Mouse (Mus musculus): ENCODE results near the gene Pnpla7.
"Not testable (repeated sequence)": the region's sequence is repeated elsewhere in the genome, so short reads cannot be mapped to it uniquely, and the experiment has no call there.

Pnpla7 gene

DNA sequence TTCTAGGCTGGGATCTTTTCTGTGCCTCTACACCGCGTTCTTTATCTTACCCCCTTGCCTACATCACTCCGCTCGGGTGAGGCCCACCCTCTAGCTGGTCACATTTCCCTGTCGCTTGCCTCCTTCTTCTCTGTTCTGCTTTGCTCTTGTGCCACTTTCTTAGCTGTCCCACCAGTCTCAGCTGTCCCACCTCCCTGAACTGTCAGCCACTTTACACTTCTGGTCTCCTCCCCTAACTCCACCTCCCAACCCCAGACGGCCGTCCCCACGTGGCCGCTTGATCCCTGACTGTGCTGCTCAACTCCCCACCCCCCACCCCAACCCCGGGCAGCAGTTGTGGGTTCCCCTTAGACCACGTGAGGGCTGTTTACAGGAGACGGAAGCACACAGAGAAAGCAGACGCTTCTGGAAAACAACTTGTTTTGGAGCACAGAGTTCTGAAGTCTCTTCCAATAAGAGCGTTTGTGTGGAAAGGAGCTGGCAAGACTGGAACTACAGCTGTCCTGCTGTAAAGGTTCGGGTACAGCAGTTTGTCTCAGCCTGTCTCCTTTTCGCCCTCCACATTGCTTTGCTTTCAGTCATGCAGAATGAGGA, at the start of gene Pnpla7:
TSS of gene Pnpla7 (plus strand) at position 330 of the 594 bp plus-strand sequence.
- DNase-seq = peak; percentile 88

DNA sequence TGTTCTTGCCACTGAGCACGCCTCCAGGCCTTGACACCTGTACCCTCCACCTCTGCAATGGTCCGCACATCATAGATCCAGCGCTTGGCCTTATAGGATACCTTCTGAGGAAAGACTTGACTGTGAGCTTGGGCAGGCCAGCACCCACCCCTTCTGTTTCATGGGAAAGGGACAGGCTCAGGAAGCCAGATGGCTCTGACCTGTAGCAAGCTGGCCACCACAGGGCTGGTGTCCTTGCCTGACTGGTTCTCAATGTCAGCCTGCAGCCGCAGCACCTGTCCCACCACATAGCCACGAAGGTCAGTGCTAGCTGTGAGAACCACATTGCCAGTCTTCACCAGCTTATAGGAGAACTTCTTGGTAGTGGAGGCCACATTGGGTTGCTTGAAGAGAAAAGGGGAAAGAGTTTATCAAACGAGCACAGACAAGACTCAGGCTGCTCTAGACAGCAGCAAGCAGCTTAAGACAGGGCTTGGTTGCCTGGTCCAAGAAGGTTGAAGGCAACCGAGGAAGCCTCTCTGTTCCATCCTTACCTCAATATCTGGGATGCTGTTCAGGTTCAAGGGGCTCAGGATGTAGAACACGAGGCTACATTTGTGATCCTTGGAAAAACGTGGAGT, 49.4 kb upstream of the Pnpla7 start:
- DNase-seq = no peak

DNA sequence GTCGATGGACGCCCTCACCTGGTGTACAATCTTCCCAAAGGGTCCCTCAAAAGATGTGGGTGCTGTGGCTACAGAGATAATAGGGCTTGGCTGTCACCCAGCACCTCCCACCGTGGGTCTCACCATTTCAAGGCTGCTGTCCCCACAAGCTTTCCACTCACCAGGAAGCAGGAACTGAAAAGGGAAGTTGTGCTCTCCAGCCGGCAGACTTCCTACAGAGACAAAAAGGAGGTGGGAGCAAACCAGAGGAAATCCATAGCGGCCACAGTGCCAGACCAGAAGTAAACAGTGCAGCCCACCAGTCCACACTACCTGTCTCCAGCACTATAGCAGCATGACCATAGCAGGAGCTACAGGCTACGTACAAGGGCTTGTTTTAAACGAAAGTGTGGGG, 48.9 kb upstream of the Pnpla7 start:
- no peak for DNase-seq

GRCm38 (mm10) chr2:24927810-24928479, 47.9 kb upstream of the Pnpla7 start:
- peak; percentile 63 for DNase-seq

GRCm38 (mm10) chr2:24929119-24929518, 46.7 kb upstream of the Pnpla7 start:
- no peak for DNase-seq

- no peak for DNase-seq
Observed at GRCm38 (mm10) chr2:24929593-24929992, 46.2 kb upstream of the Pnpla7 start.

GRCm38 (mm10) chr2:24934441-24934963, 41.3 kb upstream of the Pnpla7 start:
- no peak for DNase-seq

- DNase-seq = peak; percentile 96
Observed at GRCm38 (mm10) chr2:24935057-24935796, 40.6 kb upstream of the Pnpla7 start, which contains the start of gene Arrdc1. Gene Arrdc1, minus strand, starts transcription at chr2:24935252.

DNA sequence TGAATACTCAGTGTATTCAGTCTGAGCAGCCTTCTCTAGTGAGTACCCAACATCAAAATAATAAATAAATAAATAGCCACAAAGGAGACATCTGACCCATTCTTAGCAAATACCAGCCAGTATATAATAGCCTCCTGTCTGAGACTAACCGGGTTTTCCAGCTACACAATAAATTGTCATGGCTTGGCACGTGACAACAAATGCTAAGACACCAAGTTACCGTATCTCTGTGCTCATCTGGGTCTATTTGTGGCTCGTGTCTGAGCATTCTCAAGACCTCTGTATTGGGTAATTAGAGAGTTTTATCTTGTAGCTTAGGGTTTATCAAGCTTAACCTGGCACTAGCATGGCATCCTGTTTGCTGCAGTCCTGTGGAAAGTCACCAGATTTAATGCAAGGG, 33.7 kb upstream of the Pnpla7 start:
- no peak for DNase-seq

- DNase-seq = peak; percentile 58
Observed at GRCm38 (mm10) chr2:24944304-24944703, 31.5 kb upstream of the Pnpla7 start.

DNA sequence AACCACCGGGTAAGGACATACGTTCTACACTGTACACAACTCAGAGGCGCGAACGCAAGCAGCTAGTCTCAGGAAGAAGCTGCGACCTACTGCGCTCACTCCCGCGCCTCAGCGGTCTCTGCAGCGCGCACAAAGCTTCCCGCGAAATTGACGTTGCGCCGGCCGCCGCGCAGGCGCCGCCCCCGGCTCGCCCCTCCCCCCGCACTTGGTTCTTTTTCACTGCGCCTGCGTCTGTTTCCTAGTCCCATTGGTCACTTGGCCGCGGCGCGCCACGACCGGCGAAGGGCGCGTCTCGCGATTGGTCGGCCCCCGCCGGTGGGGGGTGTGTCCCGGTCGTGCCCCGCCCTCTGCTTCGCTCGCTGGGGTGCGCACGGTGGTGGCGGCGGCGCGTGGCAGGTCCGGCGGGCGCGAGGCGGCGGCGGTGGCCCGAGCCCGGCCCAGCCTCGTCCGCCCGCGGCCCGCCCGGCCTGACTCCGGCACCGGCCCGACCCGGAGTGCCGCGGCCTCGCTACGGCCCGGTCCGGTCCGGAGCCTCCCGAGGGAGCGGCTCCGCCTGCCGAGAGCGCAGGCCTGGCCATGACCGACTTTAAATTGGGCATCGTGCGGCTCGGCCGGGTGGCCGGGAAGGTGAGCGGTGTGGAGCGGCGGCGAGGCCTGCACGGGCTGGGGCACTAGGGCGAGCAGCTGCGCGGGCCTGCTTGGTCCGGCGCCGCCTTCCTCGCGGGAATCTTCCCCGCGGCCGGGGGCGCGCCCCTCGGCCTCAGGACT, 26.2 kb upstream of the Pnpla7 start, which contains the start of gene Zmynd19:
TSS of gene Zmynd19 (plus strand) at position 372 of the 768 bp plus-strand sequence.
- peak; percentile 99 for DNase-seq

DNA sequence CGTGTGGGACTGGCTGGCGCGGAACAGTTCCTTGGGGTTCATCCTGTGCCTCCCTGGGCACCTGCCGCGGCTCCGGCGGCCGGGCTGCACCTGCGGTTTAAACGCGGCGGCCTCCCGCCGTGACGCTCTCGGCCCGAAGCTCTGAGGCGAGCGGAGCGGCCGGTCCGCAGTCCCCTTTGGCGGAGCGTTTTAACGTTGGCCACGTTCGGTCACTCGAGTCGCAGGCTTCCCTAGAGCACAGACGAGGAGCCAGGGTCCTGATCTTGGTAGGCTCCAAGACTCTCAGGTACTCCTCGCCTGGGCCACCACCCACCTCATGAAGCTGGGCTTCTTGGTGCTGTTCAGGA, 25.7 kb upstream of the Pnpla7 start:
- DNase-seq = no peak

GRCm38 (mm10) chr2:24952537-24953055, 23.2 kb upstream of the Pnpla7 start:
- DNase-seq = no peak

DNA sequence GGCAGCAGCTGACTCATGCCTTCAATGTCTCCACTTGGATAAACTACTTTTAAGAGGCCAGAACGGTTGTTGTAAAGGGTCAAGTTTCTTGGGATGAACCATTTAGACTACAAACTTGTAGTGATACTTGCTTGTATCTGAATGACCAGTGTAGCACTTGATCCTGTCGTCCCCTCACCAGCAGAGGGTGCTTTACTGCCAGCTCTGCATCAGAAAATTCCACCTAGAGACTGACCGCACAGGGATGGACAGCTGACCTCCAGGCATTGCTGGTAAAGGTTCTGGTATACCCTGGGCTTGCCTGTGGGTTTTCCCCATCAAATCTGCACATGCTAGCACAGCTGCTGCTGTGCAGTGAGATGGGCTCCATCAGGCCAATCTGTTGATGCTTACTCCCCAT, 14.9 kb upstream of the Pnpla7 start:
- DNase-seq = peak; percentile 61

DNA sequence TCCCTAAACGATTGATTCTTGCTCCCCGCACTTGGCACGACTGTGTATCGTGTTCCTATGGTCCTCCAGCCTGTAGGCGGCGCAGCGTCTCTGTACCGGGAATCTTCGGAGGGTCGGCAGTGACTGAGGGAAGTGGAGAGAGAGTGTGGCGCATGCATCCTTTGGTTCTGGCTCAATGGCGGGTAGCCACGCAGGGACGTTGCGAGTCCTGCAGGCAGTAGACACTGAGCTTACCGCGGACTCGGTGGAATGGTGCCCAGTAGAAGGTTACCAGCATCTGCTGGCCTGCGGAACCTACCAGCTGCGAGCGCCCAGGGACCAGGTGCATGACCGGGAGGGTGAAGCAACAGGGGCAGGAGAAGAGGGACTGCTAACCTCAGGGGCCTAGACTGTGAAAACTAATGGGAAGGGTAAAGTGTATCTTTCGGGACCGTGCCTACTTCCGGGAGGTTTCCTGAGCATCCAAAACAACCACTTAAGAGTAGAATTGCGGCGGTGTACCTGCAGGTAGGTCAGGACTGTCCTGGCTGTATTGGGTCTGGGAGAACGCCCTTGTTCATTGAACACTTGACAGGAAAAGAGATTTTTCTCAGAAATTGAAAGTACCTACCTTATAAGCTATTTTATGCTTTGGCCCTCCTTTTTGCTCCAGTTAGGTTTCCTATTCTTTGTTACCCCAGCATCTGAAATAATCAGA, 13.4 kb upstream of the Pnpla7 start, which contains the start of gene Dph7:
TSS of gene Dph7 (plus strand) at position 97 of the 697 bp plus-strand sequence.
- peak; percentile 91 for DNase-seq

GRCm38 (mm10) chr2:24970386-24970785, 5.4 kb upstream of the Pnpla7 start:
- no peak for DNase-seq

GRCm38 (mm10) chr2:24974452-24974851, 1.4 kb upstream of the Pnpla7 start:
- not testable (repeated sequence) for DNase-seq

DNA sequence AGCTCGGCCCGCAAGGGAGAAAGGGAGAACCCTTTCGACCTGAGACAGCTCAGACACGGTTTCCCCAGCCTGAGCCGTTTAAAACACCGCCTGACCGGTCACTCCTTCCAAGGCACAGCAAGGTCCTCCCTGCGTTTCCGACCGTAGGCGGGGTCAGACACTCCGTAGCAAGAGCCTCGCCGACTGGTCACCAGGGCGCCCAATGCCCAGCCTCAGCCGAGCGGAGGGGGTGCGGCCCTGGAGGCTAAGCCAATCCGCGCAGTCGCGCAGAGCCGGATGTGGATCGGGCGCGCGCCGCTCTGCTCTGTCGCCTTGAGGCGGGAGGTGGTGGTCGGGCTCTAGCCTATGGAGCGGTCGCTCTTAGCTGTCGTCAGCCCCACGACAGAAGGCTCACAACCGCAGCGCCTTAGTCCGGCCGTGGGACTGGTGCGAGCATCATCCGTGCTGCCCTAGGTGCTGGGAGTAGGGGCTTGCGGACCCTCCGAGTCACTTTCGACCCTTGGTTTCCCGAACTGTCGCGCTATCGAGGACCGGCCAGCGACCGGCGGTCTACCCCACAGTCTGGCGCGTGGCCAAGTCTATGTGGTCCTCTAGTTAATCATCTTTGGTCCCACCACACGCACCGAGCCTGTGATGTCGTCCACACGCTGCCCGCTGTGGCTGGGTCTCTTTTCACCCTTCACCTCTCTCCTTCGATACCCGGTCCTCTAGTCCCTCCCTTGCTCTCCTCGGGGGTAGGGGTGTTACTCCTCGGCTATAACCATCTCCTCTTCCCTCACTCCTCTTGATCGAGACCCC, 728 bp upstream of the Pnpla7 start, which contains the start of gene Mrpl41:
TSS of gene Mrpl41 (minus strand) at position 193 of the 798 bp plus-strand sequence.
- peak; percentile 99 for DNase-seq

DNA sequence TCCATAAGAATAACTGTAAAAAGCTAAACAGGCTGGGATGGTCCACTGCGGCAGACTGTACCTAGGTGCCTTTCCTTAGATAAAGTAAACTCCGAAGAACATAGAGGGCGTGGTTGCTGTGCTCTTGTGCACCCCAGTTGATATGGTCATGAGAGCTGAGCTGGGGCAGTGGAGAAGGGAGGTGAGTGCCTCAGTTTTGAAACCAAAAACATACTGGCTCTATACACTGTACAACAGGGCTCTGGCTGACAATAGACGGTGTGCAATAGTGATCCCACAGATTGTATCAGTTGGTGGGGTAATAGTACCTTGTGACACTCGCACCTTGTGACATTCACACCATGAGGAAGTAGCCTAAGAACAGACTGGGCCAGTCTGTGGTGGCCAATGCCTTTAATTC, 1.1 kb downstream of the Pnpla7 start:
- no peak for DNase-seq

DNA sequence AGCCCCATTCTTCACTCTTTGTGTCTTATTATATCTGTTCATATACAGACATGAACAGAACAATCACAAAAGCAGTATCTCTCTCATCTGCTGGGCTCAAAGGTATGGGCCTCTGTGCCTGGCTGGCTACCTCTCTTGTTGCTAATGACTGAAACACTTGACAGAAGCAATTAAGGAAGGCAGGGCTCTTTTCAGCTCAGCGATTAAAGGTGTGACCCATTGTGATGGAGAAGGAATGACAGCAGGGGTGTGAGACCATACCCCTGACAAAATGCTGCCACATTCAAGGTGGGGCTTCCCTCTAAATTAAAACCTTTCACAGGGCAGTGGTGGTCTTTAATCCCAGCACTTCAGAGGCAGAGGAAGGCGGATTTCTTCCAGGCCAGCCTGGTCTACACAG, 11.9 kb downstream of the Pnpla7 start:
- no peak for DNase-seq

All from kidney, postnatal 10 days (tissue).